Mouse (Mus musculus) olfactory bulb, adult 2 months (tissue): ENCODE results near the gene Mgat4c.
"Not testable (repeated sequence)": the region's sequence is repeated elsewhere in the genome, so short reads cannot be mapped to it uniquely, and the experiment has no call there.

ENCODE experiments used
- CTCF ChIP-seq: fragments of 200-500 bp; IDR thresholded peaks from 2 replicates; pipeline ENCODE4 v1.5.1; 2012; ENCODE audit warnings: low read depth, mild to moderate bottlenecking, low read length, moderate library complexity; ENCODE audit not compliant: insufficient read depth
- POLR2A ChIP-seq: fragments of 200-500 bp; IDR thresholded peaks from 2 replicates; pipeline ENCODE4 v1.6.1; 2012; ENCODE audit warnings: mild to moderate bottlenecking, low read depth, low read length, moderate library complexity; ENCODE audit not compliant: insufficient read depth

DNA sequence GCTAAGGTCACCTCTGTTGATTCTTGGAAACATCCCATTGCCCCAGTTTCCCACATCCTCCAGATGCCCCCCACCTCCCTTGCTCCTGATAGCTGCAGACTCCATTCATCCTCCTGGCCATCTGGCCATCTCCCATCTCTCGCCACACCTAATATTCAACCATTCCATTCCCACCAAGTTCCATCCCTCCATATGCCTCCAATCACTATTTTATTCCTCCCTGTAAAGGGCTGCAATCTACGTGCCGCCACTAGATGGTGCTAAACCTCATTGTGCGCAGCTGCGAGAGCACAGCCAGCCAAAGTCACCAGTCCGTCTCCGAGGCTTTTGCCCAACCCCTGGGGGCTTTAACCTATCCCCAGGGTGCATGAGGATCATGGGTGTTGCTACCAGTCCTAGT lies 753.8 kb downstream of the Mgat4c start:
- TF ChIP-seq CTCF, POLR2A: not testable (repeated sequence)
